Mouse (Mus musculus) stomach, postnatal 0 days (tissue): Measurements from ENCODE around the gene Tcea2. TPM values are rescaled to one million over a fixed set of nuclear protein-coding genes. Genes with fewer than 3 reads are reported as not detected.
A peak's percentile ranks its signal among the peaks of the same experiment; 100 is the strongest.

Experiments used
- ATAC-seq: fragments of 200-750 bp; cut with Nextera tagmentation; 2 replicates; pipeline ENCODE4 v1.8.0; 2017; ENCODE audit not compliant: low FRiP score, low TSS enrichment
- DNase-seq: peaks from one replicate; pipeline ENCODE4 v3.0.0-alpha.2; 2016; ENCODE audit warnings: low spot score
- H3K27ac ChIP-seq: fragments of 300-500 bp; sonication (generic); replicated peaks from 2 replicates; pipeline ENCODE4 v1.5.1; 2014; ENCODE audit warnings: mild to moderate bottlenecking, control low read depth
- H3K27me3 ChIP-seq: fragments of 300-500 bp; sonication (generic); 2 replicates; pipeline ENCODE4 v1.6.1; 2014; ENCODE audit warnings: low read length; ENCODE audit not compliant: control insufficient read depth, insufficient read depth
- H3K36me3 ChIP-seq: fragments of 300-500 bp; sonication (generic); 2 replicates; pipeline ENCODE4 v1.6.1; 2014; ENCODE audit warnings: low read length, mixed read lengths; ENCODE audit not compliant: control insufficient read depth, insufficient read depth
- H3K4me1 ChIP-seq: fragments of 300-500 bp; sonication (generic); replicated peaks from 2 replicates; pipeline ENCODE4 v1.6.1; 2014; ENCODE audit warnings: antibody characterized with exemption; ENCODE audit not compliant: control insufficient read depth, insufficient read depth
- H3K4me2 ChIP-seq: fragments of 300-500 bp; sonication (generic); replicated peaks from 2 replicates; pipeline ENCODE4 v1.6.1; 2014; ENCODE audit warnings: low read depth, mild to moderate bottlenecking, control low read depth, moderate library complexity
- H3K4me3 ChIP-seq: fragments of 300-500 bp; sonication (generic); 2 replicates; pipeline ENCODE4 v1.5.1; 2014; ENCODE audit warnings: low read depth, low read length, control low read depth
- H3K9ac ChIP-seq: fragments of 300-500 bp; sonication (generic); 2 replicates; pipeline ENCODE4 v1.6.1; 2014; ENCODE audit warnings: mild to moderate bottlenecking, low read length, control low read depth, mixed read lengths
- H3K9me3 ChIP-seq: fragments of 300-500 bp; sonication (generic); 2 replicates; pipeline ENCODE4 v1.6.1; 2016; ENCODE audit warnings: low read length; ENCODE audit not compliant: control insufficient read depth
- CTCF ChIP-seq: IDR thresholded peaks from 2 replicates; pipeline ENCODE4 v1.5.1; 2016; ENCODE audit warnings: antibody characterized with exemption, low read depth, mild to moderate bottlenecking, moderate library complexity
- EP300 ChIP-seq: optimal IDR thresholded peaks from 2 replicates; pipeline ENCODE3; 2016; ENCODE audit warnings: antibody characterized with exemption
- WGBS: fragments of 180-500 bp; shearing (Covaris S2); extraction: QIAGEN DNeasy Blood & Tissue Kit; methylation state at CpG from one replicate; pipeline ENCODE4 v1.1.7; 2014; 5-methylcytosine and 5-hydroxymethylcytosine counted together
- polyA plus RNA-seq: library from polyadenylated mRNA; unstranded; fragments of >200 nt; fragmentation: Nextera tagmentation; extraction: Ambion mirVana; gene quantifications from 2 replicates; pipeline ENCODE4 v1.2.1, GENCODE M21; 2015

Tcea2 gene
- polyA plus RNA-seq, 1 experiment from 2014 or later: 12.7 TPM

DNA sequence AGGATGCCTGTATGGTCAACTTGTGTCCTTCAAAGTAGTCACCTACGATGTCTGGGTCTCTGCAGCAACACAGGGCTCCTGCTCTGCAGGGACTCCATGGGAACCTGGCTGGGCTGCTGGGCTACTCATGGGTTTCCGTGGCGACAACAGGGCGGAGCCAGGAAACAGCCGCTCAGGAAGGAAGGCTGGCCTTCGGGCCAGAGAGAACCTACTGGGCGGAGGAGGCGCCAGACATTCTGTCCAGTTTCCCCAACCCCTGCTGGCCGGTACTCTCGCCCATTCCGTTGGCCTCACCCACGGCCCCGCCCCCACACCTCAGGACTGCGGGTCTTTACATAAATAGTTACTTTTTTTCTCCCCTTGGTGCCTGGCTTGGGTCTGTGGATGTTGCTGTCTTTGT lies 4.7 kb upstream of the Tcea2 start:
- TF ChIP-seq CTCF (peak; percentile 13; the same call in 1 of the 2 replicates), EP300 (no peak)
- 0 out of 2 replicates have a peak overlapping the region, but pooled peaks have one; percentile 17 for H3K4me2 ChIP-seq
- no peaks in the 10 kb centered on the region for H3K9me3 ChIP-seq
- no peak overlapping the region for H3K4me3 ChIP-seq
- WGBS: 4% methylated on average over 14 of the region's 14 CpGs
- H3K36me3 ChIP-seq: no peaks in the 10 kb centered on the region
- no peak overlapping the region for H3K27ac ChIP-seq
- H3K4me1 ChIP-seq: peaks cover 3% of the 10 kb centered on the region; the same call in 1 of the 2 replicates
- ATAC-seq (peak; percentile 13; the same call in 1 of the 2 replicates), DNase-seq (peak; percentile 58)
- no peak overlapping the region for H3K9ac ChIP-seq
- H3K27me3 ChIP-seq: peaks cover 13% of the 10 kb centered on the region

DNA sequence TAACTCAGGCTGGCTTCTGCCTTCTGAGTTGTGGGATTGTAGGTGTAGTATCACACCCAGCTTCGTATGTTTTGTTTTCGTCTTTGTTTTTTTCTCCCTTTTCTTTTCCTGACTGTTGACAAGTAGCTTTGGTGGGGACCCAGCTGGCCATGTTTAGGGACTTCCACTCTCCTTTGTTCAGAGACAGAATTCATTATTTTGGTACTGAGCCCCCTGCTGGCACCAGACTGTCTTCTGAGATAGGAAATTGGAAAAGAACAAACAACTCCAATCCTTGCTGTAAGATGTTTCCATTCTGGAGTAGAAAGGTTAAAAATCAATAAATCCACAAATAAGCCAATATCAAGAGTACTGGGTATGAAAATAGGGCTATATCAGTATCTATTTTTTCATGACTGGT lies 3.7 kb upstream of the Tcea2 start:
- Histone ChIP-seq H3K9me3 (no peaks in the 10 kb centered on the region), H3K4me1 (no peaks in the 10 kb centered on the region; the same call in 1 of the 2 replicates), H3K27ac (no peak overlapping the region), H3K36me3 (no peaks in the 10 kb centered on the region), H3K9ac (no peak overlapping the region), H3K4me3 (no peak overlapping the region), H3K4me2 (no peak overlapping the region), H3K27me3 (peaks cover 3% of the 10 kb centered on the region; the same call in 1 of the 2 replicates)
- TF ChIP-seq EP300 (no peak), CTCF (peak; percentile 45)
- DNase-seq (no peak), ATAC-seq (no peak)
- WGBS: 63% methylated on average over 2 of the region's 2 CpGs

DNA sequence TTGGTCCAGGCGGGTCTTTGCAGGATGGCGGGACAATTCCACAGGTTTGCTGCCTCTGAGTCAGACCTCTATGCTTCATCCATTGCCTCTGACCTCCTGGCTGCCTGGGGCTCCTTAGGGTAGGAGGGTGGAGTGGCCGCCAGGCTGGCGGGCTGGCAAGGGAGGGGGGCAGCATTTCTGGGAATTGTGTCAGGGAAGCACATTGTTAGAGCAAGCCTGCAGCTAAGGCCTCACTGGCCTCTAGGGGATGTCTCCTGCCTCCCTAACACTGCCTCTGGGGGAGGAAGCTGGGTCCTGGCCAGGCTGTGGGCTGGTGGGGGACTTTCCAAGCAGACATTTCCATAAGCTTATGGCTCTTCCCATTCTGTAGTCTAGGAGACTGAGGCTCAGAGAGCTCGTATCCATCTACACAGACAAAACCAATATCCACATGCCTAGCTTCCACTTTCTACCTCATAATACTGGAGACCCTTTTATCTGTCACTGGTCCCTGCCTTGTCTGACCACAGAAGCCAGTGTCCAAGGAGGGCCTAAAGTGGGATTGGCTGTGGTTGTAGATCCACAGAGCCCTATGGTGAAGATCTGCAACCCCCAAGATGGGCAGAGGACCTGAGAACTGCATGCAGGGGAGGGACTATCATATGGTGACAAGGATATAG lies 2.9 kb upstream of the Tcea2 start:
- Histone ChIP-seq H3K27ac (0 out of 2 replicates have a peak overlapping the region, but pooled peaks have one; percentile 30), H3K36me3 (no peaks in the 10 kb centered on the region), H3K27me3 (no peaks in the 10 kb centered on the region; the same call in 1 of the 2 replicates), H3K9ac (no peak overlapping the region; the same call in 1 of the 2 replicates), H3K4me3 (no peak overlapping the region), H3K4me1 (no peaks in the 10 kb centered on the region; the same call in 1 of the 2 replicates), H3K9me3 (no peaks in the 10 kb centered on the region), H3K4me2 (no peak overlapping the region)
- TF ChIP-seq EP300: no peak
- no peak for TF ChIP-seq CTCF
- DNase-seq (no peak), ATAC-seq (no peak)
- WGBS: 67% methylated on average over 5 of the region's 5 CpGs

DNA sequence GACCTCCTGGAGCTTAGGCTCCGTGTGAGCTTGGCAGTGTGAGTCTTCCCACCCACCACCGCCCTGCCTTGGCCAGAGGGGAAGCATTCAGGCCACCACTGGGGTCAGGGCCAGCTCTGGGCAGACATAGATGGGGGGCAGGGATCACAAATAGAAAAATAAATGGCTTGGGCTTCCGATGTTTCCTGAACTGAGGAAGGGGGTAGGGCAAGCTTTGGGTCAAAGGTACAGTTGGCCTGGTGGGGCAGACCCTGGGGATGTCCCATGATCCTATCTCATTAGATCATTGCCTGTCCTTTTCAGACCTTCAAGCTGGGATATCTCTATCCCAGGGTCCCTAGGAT lies 2.4 kb upstream of the Tcea2 start:
- H3K36me3 ChIP-seq: no peaks in the 10 kb centered on the region
- no peaks in the 10 kb centered on the region for H3K27me3 ChIP-seq
- H3K9me3 ChIP-seq: no peaks in the 10 kb centered on the region
- no peak overlapping the region for H3K4me3 ChIP-seq
- 64% methylated on average over 3 of the region's 3 CpGs for WGBS
- no peak overlapping the region for H3K27ac ChIP-seq
- H3K9ac ChIP-seq: no peak overlapping the region
- DNase-seq: no peak
- no peak overlapping the region for H3K4me2 ChIP-seq
- TF ChIP-seq EP300 (no peak), CTCF (no peak)
- no peaks in the 10 kb centered on the region; the same call in 1 of the 2 replicates for H3K4me1 ChIP-seq
- ATAC-seq: no peak

DNA sequence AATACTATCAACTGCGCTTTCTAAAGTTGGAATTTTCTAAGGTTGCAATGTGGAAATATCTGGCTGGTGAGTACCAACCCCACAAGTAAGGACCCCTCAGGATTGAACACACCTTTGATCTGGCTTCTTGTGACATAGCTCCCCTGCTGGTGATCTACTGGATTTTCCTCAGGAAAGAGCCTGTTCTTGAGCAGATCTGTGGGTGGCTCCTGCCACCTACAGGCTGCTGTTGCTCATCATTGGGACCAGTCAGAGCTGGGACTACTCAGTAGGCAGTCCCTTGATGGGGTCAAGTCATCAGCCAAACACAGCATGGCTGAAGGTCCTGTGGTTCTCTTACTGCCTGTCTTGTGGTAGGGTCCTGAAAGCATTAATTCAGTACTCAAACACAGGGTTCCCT lies 1.3 kb upstream of the Tcea2 start:
- 50% methylated on average over 1 of the region's 1 CpGs for WGBS
- H3K4me3 ChIP-seq: no peak overlapping the region
- no peaks in the 10 kb centered on the region; the same call in 1 of the 2 replicates for H3K4me1 ChIP-seq
- H3K4me2 ChIP-seq: no peak overlapping the region
- no peak overlapping the region for H3K27ac ChIP-seq
- TF ChIP-seq EP300 (no peak), CTCF (peak; percentile 100)
- H3K9ac ChIP-seq: no peak overlapping the region
- H3K36me3 ChIP-seq: no peaks in the 10 kb centered on the region
- DNase-seq (peak; percentile 82), ATAC-seq (peak; percentile 84)
- no peaks in the 10 kb centered on the region for H3K9me3 ChIP-seq
- no peaks in the 10 kb centered on the region for H3K27me3 ChIP-seq

DNA sequence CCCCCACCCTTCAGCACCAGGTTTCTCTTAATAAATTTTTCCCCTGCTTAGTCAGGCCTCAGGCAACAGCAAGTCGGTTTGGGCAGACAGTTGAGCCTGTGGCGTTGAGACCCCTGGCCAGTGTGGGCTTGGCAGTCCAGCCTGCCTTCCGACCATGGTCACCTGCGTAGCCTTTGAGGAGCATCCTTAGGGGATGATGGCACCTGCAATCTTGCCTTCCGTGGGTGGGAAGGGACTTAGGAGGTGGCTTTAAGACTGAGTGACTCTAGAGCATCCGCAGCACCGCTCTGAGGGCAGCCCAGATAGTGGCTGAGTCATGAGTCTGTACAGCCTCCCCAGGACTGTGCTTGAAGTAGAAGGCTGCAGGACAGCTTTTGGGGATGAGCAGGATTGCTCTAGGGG lies 607 bp downstream of the Tcea2 start:
- 15% methylated on average over 7 of the region's 7 CpGs for WGBS
- no peaks in the 10 kb centered on the region; the same call in 1 of the 2 replicates for H3K4me1 ChIP-seq
- H3K36me3 ChIP-seq: no peaks in the 10 kb centered on the region
- H3K27ac ChIP-seq: peak overlapping the region; percentile 56; the same call in 1 of the 2 replicates
- H3K4me2 ChIP-seq: peak overlapping the region; percentile 94
- H3K9ac ChIP-seq: peak overlapping the region; percentile 81
- DNase-seq: no peak
- no peaks in the 10 kb centered on the region for H3K27me3 ChIP-seq
- TF ChIP-seq EP300: no peak
- TF ChIP-seq CTCF: no peak
- H3K4me3 ChIP-seq: peak overlapping the region; percentile 65
- H3K9me3 ChIP-seq: no peaks in the 10 kb centered on the region
- peak; percentile 36; the same call in 1 of the 2 replicates for ATAC-seq
